Mouse (Mus musculus) embryonic fibroblast, embryonic 13.5 days (primary cell): ENCODE results near the gene Sag.

ENCODE experiments used
- CTCF ChIP-seq: IDR thresholded peaks from 2 replicates; pipeline ENCODE4 v1.5.1; 2011; ENCODE audit warnings: mild to moderate bottlenecking, control low read depth, low read length, moderate library complexity, borderline replicate concordance; ENCODE audit not compliant: insufficient read depth
- POLR2A ChIP-seq: IDR thresholded peaks from 2 replicates; pipeline ENCODE4 v1.6.1; 2011; ENCODE audit warnings: low read depth, mild to moderate bottlenecking, control low read depth, low read length, moderate library complexity

GRCm38 (mm10) chr1:87837018-87837417, 33.5 kb downstream of the Sag start:
- no peak for TF ChIP-seq CTCF
- no peak for TF ChIP-seq POLR2A
